Mouse (Mus musculus): ENCODE measurements at regions not wholly inside any gene's neighbourhood (a gene's known extent, or its start where the extent isn't known, plus 50 kb on each side); places are given as distances from the start of the nearest gene placed in this dataset.
"Not testable (repeated sequence)": the region's sequence is repeated elsewhere in the genome, so short reads cannot be mapped to it uniquely, and the experiment has no call there.

- H3K27ac ChIP-seq (replicated peaks); DNase-seq (ENCODE audit: low spot score); H3K9me3 ChIP-seq (replicated peaks); H3K36me3 ChIP-seq; H3K4me1 ChIP-seq; H3K4me3 ChIP-seq; H3K27me3 ChIP-seq (ENCODE audit: low read depth, poor library complexity, severe bottlenecking): not testable (repeated sequence)
- WGBS: 85% methylated on average over 4 of the region's 4 CpGs
Observed at GRCm38 (mm10) chr14:53684100-53684499, 569.8 kb downstream of the Dad1 start.

GRCm38 (mm10) chr14:53683361-53684015 is 570.4 kb downstream of the Dad1 start:
- not testable (repeated sequence) for H3K4me1 ChIP-seq; H3K27ac ChIP-seq (replicated peaks); H3K27me3 ChIP-seq (ENCODE audit: low read depth, poor library complexity, severe bottlenecking); H3K36me3 ChIP-seq; H3K4me3 ChIP-seq; H3K9me3 ChIP-seq (replicated peaks); DNase-seq (ENCODE audit: low spot score)
- WGBS: 88% methylated on average over 9 of the region's 9 CpGs

DNA sequence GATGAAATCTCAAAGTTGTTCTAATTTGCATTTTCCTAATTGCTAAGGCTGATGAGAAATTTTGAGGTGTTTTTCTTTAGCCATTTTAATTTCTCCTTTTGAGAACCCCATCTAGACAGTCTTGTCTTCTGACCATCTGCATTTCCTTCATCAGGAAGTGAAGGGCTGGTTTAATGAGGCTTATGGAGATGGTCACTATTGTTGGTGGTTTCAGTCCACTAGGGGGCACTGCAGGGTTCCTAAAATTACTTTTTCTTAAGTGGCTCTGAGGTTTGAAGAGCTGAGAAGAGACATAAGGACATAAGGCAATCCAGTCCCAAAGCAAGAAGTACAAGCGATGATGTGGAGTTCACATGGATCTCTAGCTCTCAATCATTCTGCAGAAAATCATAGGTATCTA is 571.2 kb downstream of the Dad1 start:
- WGBS: 95% methylated on average over 1 of the region's 1 CpGs
- H3K27me3 ChIP-seq (ENCODE audit: low read depth, poor library complexity, severe bottlenecking); DNase-seq (ENCODE audit: low spot score); H3K27ac ChIP-seq (replicated peaks); H3K4me1 ChIP-seq; H3K9me3 ChIP-seq (replicated peaks); H3K36me3 ChIP-seq; H3K4me3 ChIP-seq: not testable (repeated sequence)

- not testable (repeated sequence) for H3K4me1 ChIP-seq; DNase-seq (ENCODE audit: low spot score); H3K36me3 ChIP-seq; H3K9me3 ChIP-seq (replicated peaks); H3K27ac ChIP-seq (replicated peaks); H3K4me3 ChIP-seq; H3K27me3 ChIP-seq (ENCODE audit: low read depth, poor library complexity, severe bottlenecking)
- 90% methylated on average over 5 of the region's 5 CpGs for WGBS
Observed at GRCm38 (mm10) chr14:53681320-53681719, 572.6 kb downstream of the Dad1 start.

DNA sequence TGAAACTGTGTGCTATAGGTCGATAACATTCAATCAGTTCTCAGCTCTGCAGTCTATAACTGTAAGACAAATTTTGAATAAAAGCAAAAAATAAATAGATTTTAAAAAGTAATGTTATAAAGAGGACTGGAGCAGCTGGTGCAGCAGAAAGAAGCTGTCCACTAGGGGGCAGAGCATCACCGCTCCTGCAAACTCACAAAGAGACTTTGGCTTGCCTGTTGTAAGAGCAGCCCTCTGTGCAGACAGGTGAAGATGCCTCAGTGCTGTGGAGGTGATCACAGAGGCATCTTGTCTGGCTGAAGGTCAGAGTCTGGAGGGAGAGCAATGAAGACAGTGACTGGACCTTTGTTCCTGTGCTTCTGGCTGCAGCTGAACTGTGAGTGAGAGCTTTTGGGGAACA is 588.2 kb downstream of the Dad1 start:
- DNase-seq (ENCODE audit: low spot score): peak; percentile 19
- H3K9me3 ChIP-seq (replicated peaks); H3K4me1 ChIP-seq; H3K27ac ChIP-seq (replicated peaks); H3K4me3 ChIP-seq; H3K36me3 ChIP-seq; H3K27me3 ChIP-seq (ENCODE audit: low read depth, poor library complexity, severe bottlenecking): not testable (repeated sequence)
- 16% methylated on average over 2 of the region's 2 CpGs for WGBS

DNA sequence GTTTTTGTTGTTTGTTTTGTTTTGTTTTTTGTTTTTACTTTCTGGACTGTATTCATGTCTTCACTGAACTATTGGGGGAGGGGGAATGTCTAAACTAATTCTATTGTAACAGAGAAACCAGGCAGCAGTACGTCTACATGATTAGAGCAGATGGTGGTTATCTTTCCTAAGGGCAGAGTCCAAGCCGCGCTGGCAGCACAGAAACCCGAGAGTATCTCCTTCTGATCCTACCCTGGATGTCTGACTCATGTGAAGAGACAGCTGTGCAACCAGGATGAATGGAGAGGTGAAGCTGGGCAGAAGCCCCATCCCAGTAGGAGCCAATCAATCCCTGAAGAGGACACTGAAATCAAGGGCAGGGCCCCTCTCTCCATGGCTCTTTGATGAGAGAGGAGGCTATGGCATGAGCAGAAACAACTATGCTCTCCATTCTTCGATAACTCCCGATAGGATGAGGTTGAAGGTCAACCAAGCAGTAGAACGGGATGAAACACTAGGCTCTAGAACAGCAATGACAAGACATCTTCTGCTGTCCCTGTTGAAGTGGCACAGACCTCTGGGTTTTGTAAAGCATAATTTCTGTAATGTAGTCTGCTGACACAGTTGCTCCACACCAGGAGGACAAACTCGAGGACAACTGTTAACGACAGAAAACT is 591.1 kb downstream of the Dad1 start:
- H3K4me3 ChIP-seq; H3K27me3 ChIP-seq (ENCODE audit: low read depth, poor library complexity, severe bottlenecking); H3K36me3 ChIP-seq; H3K27ac ChIP-seq (replicated peaks); H3K4me1 ChIP-seq; H3K9me3 ChIP-seq (replicated peaks); DNase-seq (ENCODE audit: low spot score): not testable (repeated sequence)
- 84% methylated on average over 9 of the region's 9 CpGs for WGBS

DNA sequence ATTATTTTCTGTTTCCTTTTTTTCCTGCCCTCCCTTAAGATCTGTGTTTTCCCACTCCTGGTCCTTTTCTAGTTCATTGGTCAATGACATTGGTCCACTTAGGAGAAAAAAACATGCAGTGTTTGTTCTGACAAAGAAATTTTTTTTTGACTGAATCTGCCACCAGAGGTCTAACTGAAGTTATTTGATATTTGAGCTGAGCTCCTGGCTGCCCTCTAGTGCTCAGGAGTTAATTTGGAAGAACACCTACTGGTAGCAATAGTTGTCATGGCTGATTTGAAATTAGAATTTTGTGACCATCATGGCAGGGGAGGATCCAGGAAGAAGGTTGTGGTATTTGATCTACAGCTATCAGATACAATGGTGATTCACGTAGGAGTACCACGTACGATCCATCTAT is 599.2 kb downstream of the Dad1 start:
- WGBS: 95% methylated on average over 3 of the region's 3 CpGs

DNA sequence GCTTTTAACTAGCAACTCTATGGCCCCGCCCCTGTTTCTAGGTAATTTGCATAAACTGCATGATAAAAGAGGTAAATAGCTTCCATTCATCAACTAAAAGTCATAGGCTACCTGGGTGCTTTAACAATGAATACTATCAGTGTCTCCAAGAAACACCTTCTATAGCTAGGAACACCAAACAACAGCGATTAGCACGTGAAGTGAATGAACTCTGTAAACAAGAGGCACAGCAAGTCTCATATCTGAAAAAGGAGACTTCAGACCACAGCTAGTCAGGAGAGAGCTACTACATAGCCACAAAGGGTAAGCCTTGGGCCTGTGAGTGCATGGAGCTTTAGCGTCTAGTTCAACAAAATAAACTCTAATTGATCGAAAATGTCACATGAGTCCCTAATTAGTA is 602.8 kb downstream of the Dad1 start:
- WGBS: 52% methylated on average over 5 of the region's 5 CpGs

More for the DNA sequence above, 599.2 kb downstream of the Dad1 start:
- H3K27ac ChIP-seq (replicated peaks); H3K4me3 ChIP-seq; H3K27me3 ChIP-seq (ENCODE audit: low read depth, poor library complexity, severe bottlenecking); H3K36me3 ChIP-seq; H3K9me3 ChIP-seq (replicated peaks); H3K4me1 ChIP-seq; DNase-seq (ENCODE audit: low spot score): not testable (repeated sequence)

DNA sequence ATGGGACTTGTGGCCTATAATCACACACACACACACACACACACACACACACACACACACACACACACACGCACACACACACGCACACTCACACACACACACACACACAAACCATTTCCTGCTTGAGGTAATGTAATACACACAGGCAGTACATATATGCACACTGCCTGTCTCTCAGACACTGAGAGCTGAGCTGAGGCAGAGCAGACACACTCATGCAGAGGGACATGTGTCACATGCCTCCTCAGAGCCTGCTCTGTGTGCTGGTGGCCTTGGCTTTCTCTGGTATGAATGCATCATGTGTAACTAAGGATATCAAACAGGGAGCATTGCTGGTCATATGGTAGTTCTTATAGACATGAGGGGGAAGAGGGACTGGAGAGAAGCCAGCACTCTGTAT is 604.7 kb downstream of the Dad1 start:
- not testable (repeated sequence) for DNase-seq (ENCODE audit: low spot score); H3K27me3 ChIP-seq (ENCODE audit: low read depth, poor library complexity, severe bottlenecking); H3K4me3 ChIP-seq; H3K4me1 ChIP-seq; H3K36me3 ChIP-seq; H3K27ac ChIP-seq (replicated peaks); H3K9me3 ChIP-seq (replicated peaks)
- WGBS: 100% methylated on average over 2 of the region's 2 CpGs

More for the DNA sequence above, 602.8 kb downstream of the Dad1 start:
- not testable (repeated sequence) for DNase-seq (ENCODE audit: low spot score); H3K27ac ChIP-seq (replicated peaks); H3K4me3 ChIP-seq; H3K27me3 ChIP-seq (ENCODE audit: low read depth, poor library complexity, severe bottlenecking); H3K9me3 ChIP-seq (replicated peaks); H3K36me3 ChIP-seq; H3K4me1 ChIP-seq

- not testable (repeated sequence) for H3K27me3 ChIP-seq (ENCODE audit: low read depth, poor library complexity, severe bottlenecking); DNase-seq (ENCODE audit: low spot score); H3K36me3 ChIP-seq; H3K4me3 ChIP-seq; H3K4me1 ChIP-seq; H3K9me3 ChIP-seq (replicated peaks); H3K27ac ChIP-seq (replicated peaks)
- 80% methylated on average over 1 of the region's 1 CpGs for WGBS
Observed at GRCm38 (mm10) chr14:53640441-53640840, 613.5 kb downstream of the Dad1 start.

GRCm38 (mm10) chr14:53637664-53638063 is 616.2 kb downstream of the Dad1 start:
- H3K36me3 ChIP-seq; H3K4me3 ChIP-seq; H3K27ac ChIP-seq (replicated peaks); H3K9me3 ChIP-seq (replicated peaks); H3K27me3 ChIP-seq (ENCODE audit: low read depth, poor library complexity, severe bottlenecking); H3K4me1 ChIP-seq: not testable (repeated sequence)
- 91% methylated on average over 1 of the region's 1 CpGs for WGBS
- peak; percentile 18 for DNase-seq (ENCODE audit: low spot score)

DNA sequence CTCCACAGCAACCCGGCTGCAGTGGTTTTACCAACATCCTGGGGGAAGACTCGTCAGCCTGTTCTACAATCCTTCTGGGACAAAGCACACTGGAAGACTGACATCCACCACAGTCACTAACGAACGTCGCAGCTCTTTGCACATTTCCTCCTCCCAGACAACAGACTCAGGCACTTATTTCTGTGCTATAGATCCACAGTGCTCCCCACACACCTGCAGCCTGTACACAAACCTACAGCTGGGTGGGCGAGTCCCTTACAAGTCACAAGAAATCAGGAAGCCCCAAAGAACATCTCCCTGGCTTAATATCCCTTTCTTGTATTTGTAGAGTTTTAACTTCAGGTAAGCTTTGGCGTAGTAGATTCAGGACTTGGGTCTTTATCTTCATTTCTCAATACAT is 618.7 kb downstream of the Dad1 start:
- not testable (repeated sequence) for H3K4me3 ChIP-seq; H3K27ac ChIP-seq (replicated peaks); H3K27me3 ChIP-seq (ENCODE audit: low read depth, poor library complexity, severe bottlenecking); H3K9me3 ChIP-seq (replicated peaks); DNase-seq (ENCODE audit: low spot score); H3K36me3 ChIP-seq; H3K4me1 ChIP-seq
- WGBS: 62% methylated on average over 7 of the region's 7 CpGs

DNA sequence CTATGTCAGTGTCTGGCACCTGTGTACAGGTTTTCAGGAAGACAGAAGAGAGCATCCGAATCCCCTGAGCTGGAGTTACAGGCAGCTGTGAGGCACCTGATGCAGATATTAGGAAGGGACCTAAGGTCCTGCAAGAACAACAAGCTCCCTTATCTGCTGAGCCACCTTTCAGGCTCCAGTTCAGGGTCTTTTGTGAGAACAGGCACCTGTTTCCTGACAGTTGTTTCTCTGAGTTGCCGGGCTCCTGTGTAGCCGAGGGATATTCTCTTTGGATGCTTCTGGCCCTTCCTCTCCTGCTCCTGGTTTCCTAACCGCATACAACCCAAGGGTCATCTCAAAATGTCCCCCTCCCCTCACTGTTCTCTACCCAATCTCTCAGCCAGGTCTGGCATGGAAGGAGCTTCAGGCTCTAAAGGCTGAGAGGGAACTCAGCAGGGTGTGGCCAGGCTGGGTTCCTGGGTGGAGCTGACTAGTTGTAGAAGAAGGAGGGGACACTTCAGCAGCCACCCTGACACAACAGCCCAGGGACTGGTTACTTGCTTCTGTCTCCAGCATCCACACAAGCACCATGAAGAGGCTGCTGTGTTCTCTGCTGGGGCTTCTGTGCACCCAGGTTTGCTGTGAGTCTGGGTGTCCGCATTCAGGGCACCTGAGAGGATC is 619.5 kb downstream of the Dad1 start:
- H3K4me3 ChIP-seq; DNase-seq (ENCODE audit: low spot score); H3K36me3 ChIP-seq; H3K27ac ChIP-seq (replicated peaks); H3K4me1 ChIP-seq; H3K27me3 ChIP-seq (ENCODE audit: low read depth, poor library complexity, severe bottlenecking); H3K9me3 ChIP-seq (replicated peaks): not testable (repeated sequence)
- WGBS: 62% methylated on average over 5 of the region's 5 CpGs
